Mouse (Mus musculus) lung, postnatal 4 days (tissue): ENCODE measurements at regions not wholly inside any gene's neighbourhood (a gene's known extent, or its start where the extent isn't known, plus 50 kb on each side); places are given as distances from the start of the nearest gene placed in this dataset.

Experiments
- DNase-seq, 2 experiments: peaks; one replicate each; pipeline ENCODE4 v3.0.0; 2021

GRCm38 (mm10) chr11:24843839-24844738 lies 766.2 kb downstream of the Bcl11a start:
- peak in 1 of 2 experiments; percentile 8 for DNase-seq

- DNase-seq: no peak
Measured at GRCm38 (mm10) chr11:24856991-24857390, 779.1 kb downstream of the Bcl11a start.

DNA sequence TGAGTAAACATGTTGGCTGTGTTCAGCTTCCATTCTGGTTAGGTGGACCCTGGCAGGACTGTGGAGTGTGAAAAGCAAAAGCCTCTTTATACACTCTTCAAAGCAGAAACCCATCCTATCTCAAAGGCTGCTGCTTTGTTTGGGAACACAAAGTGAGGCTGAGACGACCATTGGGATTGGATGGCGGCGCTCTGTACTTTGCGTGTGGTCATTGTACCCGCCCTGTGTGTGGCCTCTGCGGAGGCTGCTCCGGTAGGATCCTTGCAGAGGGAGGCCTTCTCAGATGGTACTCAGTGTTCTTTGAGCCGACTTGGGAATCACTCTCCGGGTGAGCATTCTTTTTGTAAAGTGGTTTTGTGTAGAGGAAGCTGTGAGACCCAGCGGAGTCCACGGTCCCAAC lies 786.8 kb downstream of the Bcl11a start:
- no peak for DNase-seq

DNA sequence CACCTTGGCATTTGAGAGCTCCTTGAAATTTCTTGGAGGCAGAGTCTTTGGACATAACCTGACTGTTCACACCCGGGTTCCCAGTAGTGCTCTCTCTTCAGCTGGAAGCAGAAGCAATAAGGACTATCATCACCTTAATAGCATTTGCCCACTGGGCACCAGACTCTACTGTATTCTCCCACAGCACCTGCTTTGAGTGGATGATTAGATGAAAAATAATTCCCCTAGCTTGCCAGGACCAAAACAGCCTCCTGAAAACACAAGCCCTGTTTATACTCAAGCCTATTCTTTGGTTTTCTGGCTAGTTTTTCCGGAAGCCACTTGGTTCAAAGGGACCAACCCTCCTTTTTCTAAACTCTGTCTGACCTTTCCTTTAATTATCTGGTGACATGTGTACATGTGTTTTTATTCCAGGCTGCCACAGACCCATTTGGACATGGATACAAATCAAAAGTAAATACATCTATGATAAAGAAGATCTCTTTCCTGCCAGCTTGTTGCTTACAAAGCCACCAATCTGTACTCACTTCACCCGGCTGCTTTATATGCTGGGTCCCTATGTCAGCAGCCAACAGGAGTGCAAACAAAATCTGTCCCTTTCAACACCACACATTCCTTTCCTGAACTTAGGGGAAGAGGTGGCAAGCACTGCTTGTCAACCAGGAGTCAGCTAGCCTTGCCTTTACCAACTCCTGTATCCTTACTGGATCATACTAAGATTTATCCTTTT lies 787.4 kb downstream of the Bcl11a start:
- DNase-seq: no peak
